Mouse (Mus musculus) MEL (cell line): Measurements from ENCODE around the gene Map10. TPM values are rescaled to one million over a fixed set of nuclear protein-coding genes. Genes with fewer than 3 reads are reported as not detected.

Experiments used
- DNase-seq: peaks from one replicate; pipeline ENCODE4 v3.0.0; 2011; ENCODE audit warnings: low read depth, low spot score
- H3K27ac ChIP-seq: 2 replicates; pipeline ENCODE4 v1.5.1; 2012; ENCODE audit warnings: low read depth, mild to moderate bottlenecking, control low read depth, low read length, moderate library complexity; ENCODE audit not compliant: control insufficient read depth
- H3K27me3 ChIP-seq, 2 experiments: fragments of 150-350 bp in 1 of 2; sonication (generic) in 1 of 2; 2 replicates each; pipeline ENCODE4 v1.6.1; 2012; ENCODE audit warnings: low read length in 2 of 2, mild to moderate bottlenecking in 2 of 2, improper control_type of control experiment in 1 of 2, moderate library complexity in 1 of 2; ENCODE audit not compliant: insufficient read depth in 2 of 2, control insufficient read depth in 1 of 2
- H3K36me3 ChIP-seq, 2 experiments: 2 replicates each; pipeline ENCODE4 v1.6.1; 2012 to 2014; ENCODE audit warnings: low read length in 2 of 2, improper control_type of control experiment in 1 of 2, inconsistent platforms in 1 of 2, mild to moderate bottlenecking in 1 of 2; ENCODE audit not compliant: insufficient read depth in 2 of 2, control insufficient read depth in 1 of 2
- H3K4me1 ChIP-seq, 2 experiments: fragments of 150-350 bp in 1 of 2; sonication (generic) in 1 of 2; 2 replicates each; pipeline ENCODE4 v1.6.1; 2012; ENCODE audit warnings: low read length in 2 of 2, improper control_type of control experiment in 1 of 2, mild to moderate bottlenecking in 1 of 2; ENCODE audit not compliant: insufficient read depth in 2 of 2, control insufficient read depth in 1 of 2
- H3K4me3 ChIP-seq, 2 experiments: fragments of 150-350 bp in 1 of 2; sonication (generic) in 1 of 2; 2 replicates each; pipeline ENCODE4 v1.5.1; 2012; ENCODE audit warnings: low read depth in 2 of 2, low read length in 2 of 2, mild to moderate bottlenecking in 2 of 2, moderate library complexity in 2 of 2, control low read depth in 1 of 2, improper control_type of control experiment in 1 of 2; ENCODE audit not compliant: control insufficient read depth in 1 of 2, insufficient read depth in 1 of 2
- H3K79me2 ChIP-seq: 2 replicates; pipeline ENCODE4 v1.6.1; 2012; ENCODE audit warnings: mild to moderate bottlenecking, low read length, moderate library complexity; ENCODE audit not compliant: control insufficient read depth, poor library complexity, insufficient read depth
- H3K9ac ChIP-seq: 2 replicates; pipeline ENCODE4 v1.6.1; 2012; ENCODE audit warnings: low read depth, mild to moderate bottlenecking, control low read depth, low read length, moderate library complexity; ENCODE audit not compliant: control insufficient read depth, poor library complexity, severe bottlenecking
- H3K9me3 ChIP-seq: fragments of 150-350 bp; sonication (generic); replicated peaks from 2 replicates; pipeline ENCODE4 v1.6.1; 2012; ENCODE audit warnings: mild to moderate bottlenecking, low read length, improper control_type of control experiment, moderate library complexity; ENCODE audit not compliant: insufficient read depth
- BHLHE40 ChIP-seq: IDR thresholded peaks from 2 replicates; pipeline ENCODE4 v1.6.1; 2012; ENCODE audit warnings: low read depth, mild to moderate bottlenecking, inconsistent platforms, low read length, improper control_type of control experiment, borderline replicate concordance
- CHD1 ChIP-seq: IDR thresholded peaks from 2 replicates; pipeline ENCODE4 v1.6.1; 2012; ENCODE audit warnings: low read depth, mild to moderate bottlenecking, inconsistent platforms, low read length, improper control_type of control experiment
- CHD2 ChIP-seq: IDR thresholded peaks from 2 replicates; pipeline ENCODE4 v1.6.1; 2011; ENCODE audit warnings: low read length, improper control_type of control experiment
- CTCF ChIP-seq, 3 experiments: IDR thresholded peaks in 2 of 3; conservative IDR thresholded peaks in 1 of 3; 2 replicates each; pipeline ENCODE4 v1.5.1; 2011 to 2012; ENCODE audit warnings: low read length in 3 of 3, low read depth in 2 of 3, mild to moderate bottlenecking in 2 of 3, improper control_type of control experiment in 1 of 3, inconsistent platforms in 1 of 3, mixed read lengths in 1 of 3, moderate library complexity in 1 of 3; ENCODE audit not compliant: control insufficient read depth in 1 of 3, insufficient read depth in 1 of 3, poor library complexity in 1 of 3, severe bottlenecking in 1 of 3
- ELF1 ChIP-seq: IDR thresholded peaks from 2 replicates; pipeline ENCODE4 v1.6.1; 2014; ENCODE audit warnings: low read depth, mild to moderate bottlenecking, inconsistent platforms, low read length, improper control_type of control experiment, moderate library complexity
- ETS1 ChIP-seq: IDR thresholded peaks from 2 replicates; pipeline ENCODE4 v1.6.1; 2012; ENCODE audit warnings: low read depth, mild to moderate bottlenecking, inconsistent platforms, low read length, improper control_type of control experiment, moderate library complexity
- GABPA ChIP-seq: IDR thresholded peaks from 2 replicates; pipeline ENCODE4 v1.6.1; 2012; ENCODE audit warnings: low read depth, mild to moderate bottlenecking, inconsistent platforms, low read length, improper control_type of control experiment, moderate library complexity
- HCFC1 ChIP-seq: IDR thresholded peaks from 2 replicates; pipeline ENCODE4 v1.6.1; 2012; ENCODE audit warnings: low read depth, mild to moderate bottlenecking, inconsistent platforms, low read length, improper control_type of control experiment, moderate library complexity
- JUND ChIP-seq: IDR thresholded peaks from 2 replicates; pipeline ENCODE4 v1.6.1; 2011; ENCODE audit warnings: low read depth, mild to moderate bottlenecking, improper control_type of control experiment, low read length
- MAX ChIP-seq: IDR thresholded peaks from 2 replicates; pipeline ENCODE4 v1.6.1; 2011; ENCODE audit warnings: low read length, improper control_type of control experiment
- MAZ ChIP-seq: IDR thresholded peaks from 2 replicates; pipeline ENCODE4 v1.6.1; 2012; ENCODE audit warnings: low read depth, mild to moderate bottlenecking, inconsistent platforms, low read length, improper control_type of control experiment
- MXI1 ChIP-seq: IDR thresholded peaks from 2 replicates; pipeline ENCODE4 v1.6.1; 2011; ENCODE audit warnings: mild to moderate bottlenecking, low read depth, low read length, improper control_type of control experiment
- MYC ChIP-seq: IDR thresholded peaks from 2 replicates; pipeline ENCODE4 v1.6.1; 2011; ENCODE audit warnings: low read depth, mild to moderate bottlenecking, low read length, improper control_type of control experiment, moderate library complexity
- NRF1 ChIP-seq: IDR thresholded peaks from 2 replicates; pipeline ENCODE4 v1.6.1; 2014; ENCODE audit warnings: low read depth, mild to moderate bottlenecking, inconsistent platforms, low read length, improper control_type of control experiment, moderate library complexity; ENCODE audit not compliant: poor library complexity, insufficient read depth, severe bottlenecking
- POLR2AphosphoS5 ChIP-seq: IDR thresholded peaks from 2 replicates; pipeline ENCODE4 v1.6.1; 2012; ENCODE audit warnings: low read depth, borderline replicate concordance, mild to moderate bottlenecking, inconsistent platforms, low read length, moderate library complexity, mixed read lengths
- RAD21 ChIP-seq: IDR thresholded peaks from 2 replicates; pipeline ENCODE4 v1.6.1; 2011; ENCODE audit warnings: mild to moderate bottlenecking, low read depth, low read length, improper control_type of control experiment
- SIN3A ChIP-seq: IDR thresholded peaks from 2 replicates; pipeline ENCODE4 v1.6.1; 2012; ENCODE audit warnings: low read length, improper control_type of control experiment, inconsistent platforms
- SMC3 ChIP-seq: IDR thresholded peaks from 2 replicates; pipeline ENCODE4 v1.6.1; 2011; ENCODE audit warnings: low read depth, low read length, improper control_type of control experiment
- TAL1 ChIP-seq: IDR thresholded peaks from 2 replicates; pipeline ENCODE4 v1.6.1; 2012; ENCODE audit warnings: mild to moderate bottlenecking, inconsistent platforms, low read length, moderate library complexity, mixed read lengths
- TBP ChIP-seq: IDR thresholded peaks from 2 replicates; pipeline ENCODE4 v1.8.0; 2011; ENCODE audit warnings: low read depth, low read length, improper control_type of control experiment
- ZKSCAN1 ChIP-seq: IDR thresholded peaks from 2 replicates; pipeline ENCODE4 v1.6.1; 2012; ENCODE audit warnings: low read depth, mild to moderate bottlenecking, inconsistent platforms, low read length, improper control_type of control experiment, moderate library complexity
- polyA plus RNA-seq, 2 experiments: library from polyadenylated mRNA; stranded (reverse) in 1 of 2; unstranded in 1 of 2; fragments of >175 nt in 1 of 2; fragments of >200 nt in 1 of 2; gene quantifications; 2 replicates each; pipeline versions ENCODE4 v1.2.1 to v1.2.4; 2012; ENCODE audit warnings: low replicate concordance in 2 of 2, low read depth in 1 of 2; ENCODE audit not compliant: insufficient read length in 2 of 2, insufficient read depth in 1 of 2, missing spikeins in 1 of 2
- total RNA-seq: library from RNA; depleted of rRNA; stranded (reverse); fragments of 300-350 nt; gene quantifications from 2 replicates; pipeline ENCODE4 v1.2.3, GENCODE M21; 2012

Gene Map10
- total and polyA plus RNA-seq, 3 experiments = not detected

GRCm38 (mm10) chr8:125690166-125690915 lies 20.7 kb downstream of the Map10 start:
- H3K27me3 ChIP-seq = no peaks in the 10 kb centered on the region
- H3K79me2 ChIP-seq = no peaks in the 10 kb centered on the region
- H3K9me3 ChIP-seq = no peaks in the 10 kb centered on the region
- no peak for DNase-seq
- H3K4me3 ChIP-seq = no peak overlapping the region
- H3K27ac ChIP-seq = no peak overlapping the region
- no peaks in the 10 kb centered on the region for H3K36me3 ChIP-seq
- TF ChIP-seq NRF1 (no peak), TAL1 (no peak), JUND (no peak), RAD21 (no peak), MXI1 (no peak), MYC (no peak), CTCF (IDR thresholded peaks at IDR 0.05 in 2 of 3, conservative IDR thresholded peaks at IDR 0.05 in 1 of 3; ENCODE audit: control insufficient read depth in 1 of 3, insufficient read depth in 1 of 3, low read depth in 2 of 3, low read length in 3 of 3, poor library complexity in 1 of 3, severe bottlenecking in 1 of 3) (no peak), CHD1 (no peak), POLR2AphosphoS5 (no peak), SMC3 (no peak), SIN3A (no peak), HCFC1 (no peak), BHLHE40 (no peak), MAZ (no peak), TBP (no peak), ETS1 (no peak), ELF1 (no peak), CHD2 (no peak)
- no peaks in the 10 kb centered on the region for H3K4me1 ChIP-seq
- no peak overlapping the region for H3K9ac ChIP-seq

- no peaks in the 10 kb centered on the region for H3K79me2 ChIP-seq
- H3K9me3 ChIP-seq = no peaks in the 10 kb centered on the region
- H3K27me3 ChIP-seq = no peaks in the 10 kb centered on the region
- DNase-seq = no peak
- H3K36me3 ChIP-seq = no peaks in the 10 kb centered on the region
- TF ChIP-seq MAZ (no peak), TBP (no peak), MAX (no peak), ZKSCAN1 (no peak), SMC3 (no peak), MXI1 (no peak), GABPA (no peak)
- no peak overlapping the region for H3K9ac ChIP-seq
- no peak overlapping the region for H3K4me3 ChIP-seq
- H3K4me1 ChIP-seq = no peaks in the 10 kb centered on the region
- H3K27ac ChIP-seq = no peak overlapping the region
These were observed 21.3 kb downstream of the Map10 start for GRCm38 (mm10) chr8:125690961-125691360.
